Mouse (Mus musculus) liver, postnatal 0 days (tissue): Measurements from ENCODE around the gene Sirt4. TPM values are rescaled to one million over a fixed set of nuclear protein-coding genes. Genes with fewer than 3 reads are reported as not detected.
"Not testable (repeated sequence)": the region's sequence is repeated elsewhere in the genome, so short reads cannot be mapped to it uniquely, and the experiment has no call there.

Source experiments
- ATAC-seq: fragments of 200-750 bp; cut with Nextera tagmentation; 2 replicates; pipeline ENCODE4 v1.8.0; 2017; ENCODE audit warnings: mild to moderate bottlenecking, moderate library complexity
- DNase-seq: peaks from one replicate; pipeline ENCODE4 v3.0.0-alpha.2; 2016
- H3K27ac ChIP-seq: fragments of 300-500 bp; sonication (generic); 2 replicates; pipeline ENCODE4 v1.5.1; 2014; ENCODE audit warnings: antibody characterized with exemption, moderate library complexity, mild to moderate bottlenecking, low read depth
- H3K27me3 ChIP-seq: fragments of 300-500 bp; sonication (generic); 2 replicates; pipeline ENCODE4 v1.6.1; 2014; ENCODE audit warnings: low read length, control low read depth, mixed read lengths; ENCODE audit not compliant: insufficient read depth
- H3K36me3 ChIP-seq: fragments of 300-500 bp; sonication (generic); replicated peaks from 2 replicates; pipeline ENCODE4 v1.6.1; 2014; ENCODE audit warnings: mild to moderate bottlenecking, control low read depth, low read length, moderate library complexity, mixed read lengths; ENCODE audit not compliant: insufficient read depth
- H3K4me1 ChIP-seq: fragments of 300-500 bp; sonication (generic); 2 replicates; pipeline ENCODE4 v1.6.1; 2014; ENCODE audit warnings: antibody characterized with exemption, mild to moderate bottlenecking, control low read depth; ENCODE audit not compliant: insufficient read depth
- H3K4me2 ChIP-seq: fragments of 300-500 bp; sonication (generic); 2 replicates; pipeline ENCODE4 v1.6.1; 2014; ENCODE audit warnings: low read depth, mild to moderate bottlenecking, low read length, moderate library complexity, mixed read lengths
- H3K4me3 ChIP-seq: fragments of 300-500 bp; sonication (generic); 2 replicates; pipeline ENCODE4 v1.5.1; 2014; ENCODE audit warnings: low read depth, low read length
- H3K9ac ChIP-seq: fragments of 300-500 bp; sonication (generic); replicated peaks from 2 replicates; pipeline ENCODE4 v1.6.1; 2014; ENCODE audit warnings: mild to moderate bottlenecking, moderate library complexity
- H3K9me3 ChIP-seq: fragments of 300-500 bp; sonication (generic); 2 replicates; pipeline ENCODE4 v1.6.1; 2016; ENCODE audit warnings: mild to moderate bottlenecking, control low read depth, low read length, mixed read lengths
- CTCF ChIP-seq: sonication (generic); IDR thresholded peaks from 2 replicates; pipeline ENCODE4 v1.5.1; 2016; ENCODE audit warnings: antibody characterized with exemption, low read depth
- EP300 ChIP-seq: IDR thresholded peaks from 2 replicates; pipeline ENCODE4 v1.6.1; 2016; ENCODE audit warnings: antibody characterized with exemption, low read depth, mild to moderate bottlenecking
- WGBS: fragments of 180-500 bp; shearing (Covaris S2); extraction: QIAGEN DNeasy Blood & Tissue Kit; methylation state at CpG from one replicate; pipeline ENCODE4 v1.1.7; 2014; ENCODE audit not compliant: insufficient replicate concordance; 5-methylcytosine and 5-hydroxymethylcytosine counted together
- polyA plus RNA-seq: library from polyadenylated mRNA; unstranded; fragments of >200 nt; fragmentation: Nextera tagmentation; extraction: Ambion mirVana; gene quantifications from 2 replicates; pipeline ENCODE4 v1.2.1, GENCODE M21; 2015

Gene Sirt4
- polyA plus RNA-seq, 1 experiment from 2014 or later, result 3.9 TPM

- Histone ChIP-seq H3K4me2 (peak within 1 kb of the TSS; percentile 95), H3K27ac (peak within 1 kb of the TSS; percentile 76), H3K4me3 (peak within 1 kb of the TSS; percentile 79), H3K36me3 (no peaks in the 10 kb centered on the region), H3K4me1 (peaks cover 38% of the 10 kb centered on the region), H3K27me3 (no peaks in the 10 kb centered on the region), H3K9ac (peak within 1 kb of the TSS; percentile 89), H3K9me3 (peaks cover 2% of the 10 kb centered on the region; the same call in 1 of the 2 replicates)
- WGBS, result under 1% methylated on average over 37 of the region's 74 CpGs
- no peak for TF ChIP-seq EP300
- TF ChIP-seq CTCF, result peak; percentile 96
- ATAC-seq (peak; percentile 88), DNase-seq (peak; percentile 96)
Measured at GRCm38 (mm10) chr5:115506454-115507201, 22.1 kb upstream of the Sirt4 start, which contains the start of gene Pxn. Pxn (plus strand) TSS chr5:115506676.

GRCm38 (mm10) chr5:115505617-115506016 lies 21.1 kb upstream of the Sirt4 start:
- H3K27me3 ChIP-seq, H3K36me3 ChIP-seq, H3K9ac ChIP-seq, H3K27ac ChIP-seq, ATAC-seq, H3K4me3 ChIP-seq, H3K4me2 ChIP-seq, H3K9me3 ChIP-seq, DNase-seq: not testable (repeated sequence)
- peaks cover 33% of the 10 kb centered on the region for H3K4me1 ChIP-seq
- WGBS, result 69% methylated on average over 4 of the region's 4 CpGs

DNA sequence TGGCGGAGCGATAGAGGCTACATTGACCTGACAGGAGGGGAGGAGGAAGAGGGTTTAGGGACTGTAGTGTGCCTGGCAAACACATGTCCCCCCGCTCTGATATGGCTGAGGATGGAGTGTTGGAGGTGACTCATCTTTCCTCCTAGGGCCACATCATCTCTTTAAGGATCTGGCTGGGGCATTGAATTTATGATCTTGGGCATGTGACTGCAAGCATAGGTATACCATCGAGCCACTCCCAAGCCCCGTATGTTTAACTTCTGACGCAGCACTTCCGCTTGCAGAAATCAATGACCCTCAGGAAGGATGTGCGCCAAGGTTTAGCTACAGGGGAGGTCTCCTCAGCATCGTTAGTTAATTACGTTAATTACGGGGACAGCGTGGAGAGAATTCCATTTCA lies 18.5 kb upstream of the Sirt4 start:
- Histone ChIP-seq H3K27ac (no peak overlapping the region), H3K4me2 (no peak overlapping the region), H3K4me3 (no peak overlapping the region), H3K27me3 (no peaks in the 10 kb centered on the region), H3K9me3 (peaks cover 2% of the 10 kb centered on the region; the same call in 1 of the 2 replicates), H3K36me3 (no peaks in the 10 kb centered on the region), H3K4me1 (peaks cover 12% of the 10 kb centered on the region), H3K9ac (no peak overlapping the region)
- ATAC-seq, result no peak
- TF ChIP-seq CTCF (no peak), EP300 (no peak)
- no peak for DNase-seq
- 53% methylated on average over 12 of the region's 12 CpGs for WGBS

GRCm38 (mm10) chr5:115500383-115500935 lies 15.9 kb upstream of the Sirt4 start:
- DNase-seq (peak; percentile 50), ATAC-seq (peak; percentile 50)
- H3K27me3 ChIP-seq, result no peaks in the 10 kb centered on the region
- peak; percentile 48; the same call in 1 of the 2 replicates for TF ChIP-seq EP300
- TF ChIP-seq CTCF, result no peak
- no peak overlapping the region for H3K9ac ChIP-seq
- H3K36me3 ChIP-seq, result no peaks in the 10 kb centered on the region
- H3K9me3 ChIP-seq, result peaks cover 2% of the 10 kb centered on the region; the same call in 1 of the 2 replicates
- 54% methylated on average over 12 of the region's 12 CpGs for WGBS
- peak overlapping the region; percentile 44; the same call in 1 of the 2 replicates for H3K4me2 ChIP-seq
- H3K4me1 ChIP-seq, result no peaks in the 10 kb centered on the region; the same call in 1 of the 2 replicates
- H3K27ac ChIP-seq, result peak overlapping the region; percentile 66
- no peak overlapping the region for H3K4me3 ChIP-seq

- no peak overlapping the region for H3K4me2 ChIP-seq
- H3K9me3 ChIP-seq, result no peaks in the 10 kb centered on the region
- no peak for DNase-seq
- TF ChIP-seq CTCF, result no peak
- no peak for TF ChIP-seq EP300
- H3K36me3 ChIP-seq, result no peaks in the 10 kb centered on the region
- no peak overlapping the region for H3K4me3 ChIP-seq
- H3K27me3 ChIP-seq, result no peaks in the 10 kb centered on the region
- H3K27ac ChIP-seq, result no peak overlapping the region
- 67% methylated on average over 9 of the region's 9 CpGs for WGBS
- H3K4me1 ChIP-seq, result no peaks in the 10 kb centered on the region; the same call in 1 of the 2 replicates
- no peak for ATAC-seq
- no peak overlapping the region for H3K9ac ChIP-seq
Measured at GRCm38 (mm10) chr5:115498307-115499240, 14.0 kb upstream of the Sirt4 start.

DNA sequence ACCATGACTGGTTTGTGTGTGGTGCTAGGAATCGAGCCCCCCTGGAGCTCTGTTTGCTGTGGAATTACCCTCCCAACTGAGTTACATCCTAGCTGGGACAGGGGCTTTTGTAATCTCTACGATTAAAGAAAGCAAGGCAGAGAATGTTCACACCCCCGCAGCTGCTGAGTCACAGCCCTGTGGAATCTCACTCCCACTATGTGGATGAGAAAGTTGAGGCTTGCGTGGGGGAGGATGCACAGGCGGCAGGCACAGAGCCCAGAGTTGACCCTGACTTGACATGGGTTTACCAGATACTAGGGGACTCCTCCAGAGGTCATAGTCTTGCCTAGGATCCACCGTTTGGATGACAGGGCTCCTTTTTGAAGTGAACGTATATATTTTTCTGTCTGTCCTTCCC lies 12.5 kb upstream of the Sirt4 start:
- peaks cover 3% of the 10 kb centered on the region for H3K4me1 ChIP-seq
- 61% methylated on average over 7 of the region's 7 CpGs for WGBS
- no peak overlapping the region for H3K4me2 ChIP-seq
- no peaks in the 10 kb centered on the region for H3K36me3 ChIP-seq
- no peaks in the 10 kb centered on the region for H3K9me3 ChIP-seq
- no peak overlapping the region for H3K9ac ChIP-seq
- no peak for ATAC-seq
- TF ChIP-seq EP300 (no peak), CTCF (no peak)
- H3K4me3 ChIP-seq, result no peak overlapping the region
- H3K27me3 ChIP-seq, result no peaks in the 10 kb centered on the region
- no peak for DNase-seq
- H3K27ac ChIP-seq, result no peak overlapping the region

- 82% methylated on average over 3 of the region's 3 CpGs for WGBS
- H3K4me3 ChIP-seq, H3K9me3 ChIP-seq, DNase-seq, H3K4me2 ChIP-seq, H3K36me3 ChIP-seq, H3K27ac ChIP-seq, H3K27me3 ChIP-seq, ATAC-seq, H3K9ac ChIP-seq: not testable (repeated sequence)
- peaks cover 17% of the 10 kb centered on the region for H3K4me1 ChIP-seq
Measured at GRCm38 (mm10) chr5:115495618-115496017, 11.1 kb upstream of the Sirt4 start.
